Mouse (Mus musculus): Measurements from ENCODE around the gene Anapc2.

Gene Anapc2

DNA sequence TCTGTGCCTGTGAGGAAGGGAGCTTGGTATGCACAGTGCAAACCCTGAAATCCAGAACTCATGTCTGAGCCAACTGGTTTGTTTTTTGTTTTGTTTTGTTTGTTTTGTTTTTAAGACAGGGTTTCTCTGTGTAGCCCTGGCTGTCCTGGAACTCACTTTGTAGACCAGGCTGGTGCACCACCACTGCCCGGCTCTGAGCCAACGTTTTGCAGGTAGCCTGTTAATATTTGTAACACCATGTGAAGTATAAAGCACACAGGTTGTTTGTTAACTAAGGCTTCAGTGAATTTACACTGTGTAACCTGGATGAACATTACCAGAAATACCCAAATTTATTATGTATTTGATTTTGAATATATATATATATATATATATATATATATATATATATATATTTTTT, 53.8 kb downstream of the Anapc2 start:
- in situ Hi-C loops (cut with MboI; ENCODE audit: low pct_unique_long_range_greater_than_20kb in 1 of 2, low sequenced_read_pairs in 2 of 2, unreplicated experiment in 1 of 2), result no loop called here

- in situ Hi-C loops (cut with MboI; ENCODE audit: low pct_unique_long_range_greater_than_20kb in 1 of 2, low sequenced_read_pairs in 2 of 2, unreplicated experiment in 1 of 2), result no loop called here
Measured at GRCm38 (mm10) chr2:25328440-25328839, 56.2 kb downstream of the Anapc2 start.

DNA sequence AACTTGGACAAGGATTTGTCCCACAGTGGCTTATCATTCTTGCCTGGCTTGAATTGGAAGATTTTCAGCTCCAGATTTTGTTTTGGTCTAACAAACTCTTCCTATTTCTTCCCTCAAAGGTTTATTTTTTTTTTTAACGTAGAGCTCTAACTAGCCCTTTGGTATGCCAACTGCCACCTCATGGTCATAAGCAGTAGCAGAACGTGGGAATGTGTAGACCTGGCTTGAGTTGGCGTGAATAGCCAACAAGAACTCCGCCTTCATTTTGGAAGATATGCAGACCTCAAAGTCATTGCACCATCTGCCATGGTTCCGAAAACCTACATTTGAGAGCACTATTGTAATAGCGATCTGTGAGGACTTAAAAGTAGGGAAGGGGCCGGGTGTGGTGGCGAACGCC, 59.2 kb downstream of the Anapc2 start:
- in situ Hi-C loops (cut with MboI; ENCODE audit: low pct_unique_long_range_greater_than_20kb in 1 of 2, low sequenced_read_pairs in 2 of 2, unreplicated experiment in 1 of 2), result loop anchor here in 1 of 2 experiments (5.0 kb wide), 1 partner anchor 64 kb away; no protein-coding TSS in a partner anchor

GRCm38 (mm10) chr2:25332286-25333160, 60.2 kb downstream of the Anapc2 start, which contains the start of gene Man1b1:
Gene Man1b1 (plus strand): TSS chr2:25332338.
- in situ Hi-C loops (cut with MboI; ENCODE audit: low pct_unique_long_range_greater_than_20kb in 1 of 2, low sequenced_read_pairs in 2 of 2, unreplicated experiment in 1 of 2), result loop anchor here in 1 of 2 experiments (5.0 kb wide), 1 partner anchor 65 kb away; no protein-coding TSS in a partner anchor

- in situ Hi-C loops (cut with MboI; ENCODE audit: low pct_unique_long_range_greater_than_20kb in 1 of 2, low sequenced_read_pairs in 2 of 2, unreplicated experiment in 1 of 2), result loop anchor here in 1 of 2 experiments (5.0 kb wide), 1 partner anchor 66 kb away; no protein-coding TSS in a partner anchor
Measured at GRCm38 (mm10) chr2:25333569-25333968, 61.3 kb downstream of the Anapc2 start.
